Mouse (Mus musculus) kidney, adult 2 months (tissue): ENCODE measurements around the gene Fras1. TPM values are rescaled to one million over a fixed set of nuclear protein-coding genes. Genes with fewer than 3 reads are reported as not detected.

ENCODE experiments used
- DNase-seq: peaks from one replicate; pipeline ENCODE4 v3.0.0; 2021
- H3K27ac ChIP-seq: fragments of 200-500 bp; 2 replicates; pipeline ENCODE4 v1.5.1; 2012; ENCODE audit warnings: low read depth, low read length, control low read depth, inconsistent platforms; ENCODE audit not compliant: insufficient read depth
- H3K27me3 ChIP-seq: fragments of 200-500 bp; replicated peaks from 2 replicates; pipeline ENCODE4 v1.6.1; 2012; ENCODE audit warnings: mild to moderate bottlenecking, moderate library complexity, low read length, inconsistent platforms; ENCODE audit not compliant: control insufficient read depth, insufficient read depth
- H3K36me3 ChIP-seq: fragments of 200-500 bp; 2 replicates; pipeline ENCODE4 v1.6.1; 2012; ENCODE audit warnings: mild to moderate bottlenecking, moderate library complexity, low read length, inconsistent platforms; ENCODE audit not compliant: control insufficient read depth, insufficient read depth
- H3K4me1 ChIP-seq: fragments of 200-500 bp; 2 replicates; pipeline ENCODE4 v1.6.1; 2011; ENCODE audit warnings: low read length; ENCODE audit not compliant: control insufficient read depth, insufficient read depth
- H3K4me3 ChIP-seq: fragments of 200-500 bp; 2 replicates; pipeline ENCODE4 v1.5.1; 2011; ENCODE audit warnings: mild to moderate bottlenecking, low read depth, low read length, control low read depth; ENCODE audit not compliant: insufficient read depth
- CTCF ChIP-seq: fragments of 200-500 bp; conservative IDR thresholded peaks from 2 replicates; pipeline ENCODE4 v1.5.1; 2011; ENCODE audit warnings: low read depth, mild to moderate bottlenecking, control low read depth, low read length, moderate library complexity, mixed read lengths; ENCODE audit not compliant: insufficient read depth, insufficient read length
- POLR2A ChIP-seq: fragments of 200-500 bp; IDR thresholded peaks from one replicate; pipeline ENCODE4 v1.6.1; 2011; ENCODE audit warnings: low read depth, low read length, control low read depth
- WGBS: fragments of 180-500 bp; shearing (Covaris S2); methylation state at CpG from one replicate; pipeline ENCODE4 v1.1.7; 2018; 5-methylcytosine and 5-hydroxymethylcytosine counted together
- polyA plus RNA-seq: library from polyadenylated mRNA; depleted of rRNA; stranded (reverse); fragments of >200 nt; gene quantifications from 2 replicates; pipeline ENCODE4 v1.2.3, GENCODE M21; 2012

The Fras1 gene
- polyA plus RNA-seq, 1 experiment, result 6.1 TPM

DNA sequence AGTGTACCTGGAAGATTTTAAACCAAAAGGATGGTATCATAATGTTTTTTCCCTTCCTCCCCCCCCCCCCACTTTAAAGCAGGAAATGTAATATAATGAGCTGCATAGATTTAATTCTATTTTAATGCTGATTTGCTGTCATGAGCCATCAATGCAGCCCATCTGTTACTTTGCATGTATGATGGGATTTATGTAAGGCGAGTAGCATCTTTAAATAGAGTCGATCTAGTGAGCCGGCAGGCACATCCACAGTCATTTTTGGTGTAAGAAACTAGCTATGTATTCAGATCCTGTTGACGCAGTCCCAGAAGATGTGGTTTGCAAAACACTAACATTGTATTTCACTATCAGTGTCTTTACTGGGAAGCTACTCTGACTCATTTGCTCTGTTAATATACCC is 301.9 kb downstream of the Fras1 start:
- WGBS, result 93% methylated on average over 4 of the region's 4 CpGs
- no peak overlapping the region for H3K27ac ChIP-seq
- H3K4me3 ChIP-seq, result no peak overlapping the region
- no peaks in the 10 kb centered on the region for H3K4me1 ChIP-seq
- no peak for DNase-seq
- TF ChIP-seq POLR2A (no peak), CTCF (no peak)
- H3K27me3 ChIP-seq, result no peaks in the 10 kb centered on the region
- no peaks in the 10 kb centered on the region; the same call in 1 of the 2 replicates for H3K36me3 ChIP-seq

- Histone ChIP-seq H3K36me3 (no peaks in the 10 kb centered on the region; the same call in 1 of the 2 replicates), H3K4me3 (no peak overlapping the region), H3K27me3 (no peaks in the 10 kb centered on the region), H3K27ac (no peak overlapping the region), H3K4me1 (no peaks in the 10 kb centered on the region)
- peak; percentile 71 for DNase-seq
- TF ChIP-seq CTCF, result peak; percentile 23; the same call in 1 of the 2 replicates
- TF ChIP-seq POLR2A, result no peak
- WGBS, result 42% methylated on average over 2 of the region's 2 CpGs
Observed at GRCm38 (mm10) chr5:96677498-96677897, 303.7 kb downstream of the Fras1 start.

DNA sequence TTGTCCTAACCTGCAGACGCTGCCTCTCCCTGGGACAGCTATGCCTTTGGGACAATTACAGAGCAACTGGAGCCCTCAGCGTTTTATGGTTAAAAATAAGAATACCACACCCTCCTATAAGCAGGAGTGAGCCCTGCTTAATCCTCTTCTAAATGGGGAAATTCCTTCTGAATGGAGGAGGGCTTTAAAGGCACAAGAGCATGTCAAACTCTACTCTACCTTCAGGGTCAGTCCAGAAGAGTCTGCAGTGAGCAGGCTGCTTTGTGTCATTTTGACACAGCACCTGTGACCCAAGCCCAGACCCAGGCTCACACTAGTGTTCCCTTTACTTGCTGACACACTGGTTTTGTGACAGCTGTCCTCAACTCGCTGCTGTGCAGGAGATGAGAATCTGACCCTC is 307.3 kb downstream of the Fras1 start:
- Histone ChIP-seq H3K27ac (no peak overlapping the region), H3K36me3 (no peaks in the 10 kb centered on the region; the same call in 1 of the 2 replicates), H3K27me3 (no peaks in the 10 kb centered on the region), H3K4me3 (no peak overlapping the region), H3K4me1 (no peaks in the 10 kb centered on the region)
- no peak for DNase-seq
- TF ChIP-seq POLR2A (no peak), CTCF (no peak)
- WGBS, result 61% methylated on average over 3 of the region's 3 CpGs

DNA sequence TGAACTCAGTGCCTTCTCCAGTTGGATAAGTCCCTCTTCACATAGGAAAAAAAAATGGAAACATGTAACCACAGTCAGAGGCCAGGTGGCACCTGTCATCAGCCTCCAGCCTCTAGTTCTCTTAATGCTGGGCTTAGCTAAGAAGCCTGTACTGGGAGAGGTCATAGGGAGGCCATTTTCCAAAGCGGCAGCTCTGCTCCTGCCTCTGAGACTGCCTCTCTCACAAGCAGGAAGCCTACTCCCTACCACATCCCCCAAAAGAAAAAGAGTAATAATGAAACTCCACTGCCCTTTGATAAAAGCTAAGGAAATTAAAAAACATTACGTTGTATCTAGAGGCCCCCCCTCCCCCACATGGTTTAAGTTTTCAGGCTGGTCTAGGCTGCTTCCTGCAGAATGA is 309.0 kb downstream of the Fras1 start:
- no peak for DNase-seq
- WGBS, result 65% methylated on average over 2 of the region's 2 CpGs
- no peak overlapping the region for H3K4me3 ChIP-seq
- no peaks in the 10 kb centered on the region for H3K4me1 ChIP-seq
- H3K27me3 ChIP-seq, result no peaks in the 10 kb centered on the region
- H3K27ac ChIP-seq, result no peak overlapping the region
- TF ChIP-seq CTCF (no peak), POLR2A (no peak)
- H3K36me3 ChIP-seq, result no peaks in the 10 kb centered on the region; the same call in 1 of the 2 replicates

GRCm38 (mm10) chr5:96688885-96689284 is 315.1 kb downstream of the Fras1 start:
- DNase-seq, result no peak

GRCm38 (mm10) chr5:96698972-96699371 is 325.2 kb downstream of the Fras1 start:
- H3K4me1 ChIP-seq, result no peaks in the 10 kb centered on the region
- H3K4me3 ChIP-seq, result no peak overlapping the region
- WGBS, result 74% methylated on average over 8 of the region's 8 CpGs
- no peaks in the 10 kb centered on the region for H3K36me3 ChIP-seq
- H3K27ac ChIP-seq, result no peak overlapping the region
- TF ChIP-seq CTCF (no peak), POLR2A (no peak)
- no peaks in the 10 kb centered on the region for H3K27me3 ChIP-seq
- DNase-seq, result peak; percentile 2

More at GRCm38 (mm10) chr5:96688885-96689284, 315.1 kb downstream of the Fras1 start:
- no peak overlapping the region for H3K27ac ChIP-seq
- no peaks in the 10 kb centered on the region for H3K27me3 ChIP-seq
- WGBS, result 85% methylated on average over 2 of the region's 2 CpGs
- no peaks in the 10 kb centered on the region for H3K36me3 ChIP-seq
- H3K4me1 ChIP-seq, result no peaks in the 10 kb centered on the region
- TF ChIP-seq CTCF (no peak), POLR2A (no peak)
- no peak overlapping the region for H3K4me3 ChIP-seq

DNA sequence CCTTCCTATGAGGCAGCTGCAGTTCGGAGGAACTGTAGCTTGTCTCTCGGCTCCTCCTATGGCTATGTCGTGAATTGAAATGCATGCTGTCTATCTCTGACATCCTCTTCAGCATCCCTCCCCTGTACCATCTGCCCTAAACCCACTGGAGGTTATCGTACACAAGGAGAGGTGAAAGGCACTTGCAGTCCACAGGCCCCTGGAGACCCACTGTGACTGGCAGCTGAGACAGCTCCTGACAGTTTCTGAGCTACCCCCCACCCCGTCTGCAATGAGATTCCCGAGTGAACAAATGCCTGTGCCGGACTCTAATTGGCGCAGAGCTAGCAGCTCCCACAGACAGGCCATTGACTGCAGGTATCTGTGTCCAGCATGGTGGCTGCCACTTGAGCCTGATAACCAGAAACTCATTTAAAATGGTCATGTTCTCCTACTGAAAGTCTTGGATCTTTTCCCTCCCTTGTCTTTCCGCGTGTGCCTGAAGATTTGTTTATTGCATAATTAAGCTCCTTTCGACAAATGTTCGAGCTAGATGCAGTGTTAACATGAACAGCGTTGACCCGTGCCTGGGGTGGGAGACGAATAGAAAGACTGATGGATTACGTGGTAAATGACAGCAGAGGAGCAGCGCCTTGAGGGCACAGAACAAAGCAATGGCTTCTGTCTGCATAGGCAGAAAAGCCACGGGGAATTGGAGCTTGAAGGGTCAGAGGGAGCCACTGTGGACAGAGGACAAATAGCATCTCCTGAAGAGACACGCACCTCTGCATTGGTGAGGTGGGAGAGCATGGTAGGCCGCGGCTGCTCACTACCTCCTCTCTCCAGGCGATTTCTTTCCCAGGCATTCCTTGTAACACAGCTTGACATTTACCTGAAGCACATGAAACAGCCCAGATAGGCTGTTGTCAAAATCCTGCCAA is 329.2 kb downstream of the Fras1 start:
- Histone ChIP-seq H3K36me3 (no peaks in the 10 kb centered on the region), H3K27ac (no peak overlapping the region), H3K4me1 (no peaks in the 10 kb centered on the region), H3K27me3 (no peaks in the 10 kb centered on the region), H3K4me3 (no peak overlapping the region)
- TF ChIP-seq POLR2A (no peak), CTCF (no peak)
- WGBS, result 71% methylated on average over 22 of the region's 22 CpGs
- DNase-seq, result no peak
